Mouse (Mus musculus) T-helper 2 cell (primary cell): ENCODE measurements around the gene Parp8.
"Not testable (repeated sequence)": the region's sequence is repeated elsewhere in the genome, so short reads cannot be mapped to it uniquely, and the experiment has no call there.

Experiments used
- in situ Hi-C: fragments of 300-600 bp; cut with MboI, MseI; formaldehyde crosslinking; loops from one replicate; pipeline ENCODE4 v1.15.1; 2025; ENCODE audit warnings: high pct_unique_total_duplicates

Gene Parp8

DNA sequence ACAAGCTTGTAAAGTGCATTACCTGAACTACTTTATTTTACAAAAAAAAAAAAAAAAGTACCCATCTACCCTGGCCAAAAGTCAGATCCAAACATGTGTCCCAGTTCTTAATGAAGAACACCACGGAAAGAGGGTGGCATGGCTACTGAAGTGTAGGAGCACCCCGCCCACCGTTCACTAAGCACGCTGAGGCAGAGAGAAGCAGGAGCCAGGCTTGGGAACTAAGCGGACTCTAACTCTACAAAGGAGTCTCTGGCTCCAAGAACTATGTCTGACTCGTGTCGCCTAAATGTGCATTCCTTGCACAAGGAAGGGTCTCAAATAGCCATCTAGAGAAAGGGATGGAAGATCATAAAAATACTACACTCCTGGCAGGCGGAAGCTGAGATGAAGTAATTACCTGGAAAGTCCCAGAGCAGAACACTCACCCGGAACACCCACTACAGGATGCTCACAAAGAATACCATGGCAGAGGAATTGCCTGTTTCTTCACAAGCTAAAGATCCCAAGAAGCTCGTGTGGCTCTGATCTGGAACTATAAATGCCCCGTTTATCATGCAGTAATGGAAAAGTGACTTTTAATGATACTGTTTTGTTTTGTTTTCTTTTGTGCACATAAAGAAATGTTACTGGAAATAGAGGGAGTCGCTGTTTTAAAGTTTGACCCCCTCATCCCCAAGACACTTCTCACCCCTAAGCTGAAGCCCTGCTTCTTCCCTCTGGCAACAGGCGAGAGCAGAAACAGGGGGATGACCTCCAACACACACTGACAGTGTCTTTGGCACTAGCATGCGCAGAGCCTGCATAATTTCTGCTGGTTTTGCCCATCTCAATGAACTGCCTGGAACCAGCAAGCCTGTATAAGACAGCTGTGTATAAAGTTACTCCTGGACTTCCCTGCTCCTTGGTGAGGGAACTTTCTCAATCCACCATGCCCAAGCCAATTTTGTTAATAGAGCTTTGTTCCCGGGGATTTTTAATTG, 62.6 kb downstream of the Parp8 start:
- in situ Hi-C loops, result no loop called here

DNA sequence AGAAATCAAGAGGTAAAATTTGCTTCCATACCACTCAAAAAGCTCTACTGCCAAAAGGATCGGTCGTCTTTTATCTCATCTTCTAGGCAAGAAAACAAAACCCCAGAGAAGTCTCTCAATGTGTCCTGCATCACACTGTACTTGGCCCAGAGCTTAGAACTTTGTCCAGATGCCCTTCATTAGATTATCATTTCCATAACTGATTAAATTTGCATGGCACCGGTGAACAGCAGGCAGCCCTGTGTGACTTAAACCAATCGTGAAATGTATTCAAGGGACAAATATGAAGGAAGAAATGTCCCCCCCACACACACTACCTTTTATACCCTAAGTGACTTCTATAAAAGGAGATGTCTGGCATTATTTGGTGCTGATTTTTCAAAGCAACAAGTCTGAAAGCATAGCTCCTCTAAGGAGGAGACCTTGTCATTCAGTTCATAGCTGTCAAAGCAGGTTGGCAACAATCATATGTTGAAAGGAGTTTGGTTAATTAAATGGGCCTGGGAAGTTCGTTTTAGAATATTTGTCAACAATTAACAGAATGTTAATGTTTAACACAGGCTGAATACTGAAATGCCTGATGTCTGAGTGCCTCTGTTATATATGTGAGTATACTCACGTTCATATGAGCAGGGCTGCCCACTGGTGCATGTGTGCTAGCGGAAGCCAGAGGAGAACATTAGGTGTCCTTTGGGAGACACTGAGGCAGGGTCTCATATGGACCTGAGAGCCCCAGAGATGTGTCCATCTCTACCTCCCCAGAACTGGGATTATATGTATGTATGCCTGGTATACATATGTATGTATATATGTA, 66.4 kb downstream of the Parp8 start:
- in situ Hi-C loops, result no loop called here

DNA sequence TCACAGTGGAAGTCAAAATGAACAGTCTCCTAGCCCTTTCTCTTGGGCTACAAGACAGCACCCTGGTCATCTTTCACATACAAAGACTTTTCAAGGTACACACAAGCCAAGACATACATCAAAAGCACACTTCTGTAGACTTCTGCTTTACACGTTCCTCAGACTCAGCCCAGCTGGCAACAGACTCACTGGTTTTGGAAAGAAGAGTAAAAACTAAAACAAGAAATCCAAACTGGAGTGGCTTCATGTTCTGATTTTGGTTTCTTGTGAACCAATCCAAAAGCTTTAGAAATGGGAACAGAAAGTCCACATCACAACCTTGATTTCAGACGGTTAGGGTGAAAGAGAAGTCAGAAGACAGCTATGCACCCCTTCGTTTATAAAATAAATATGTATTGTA, 67.8 kb downstream of the Parp8 start:
- in situ Hi-C loops, result no loop called here

DNA sequence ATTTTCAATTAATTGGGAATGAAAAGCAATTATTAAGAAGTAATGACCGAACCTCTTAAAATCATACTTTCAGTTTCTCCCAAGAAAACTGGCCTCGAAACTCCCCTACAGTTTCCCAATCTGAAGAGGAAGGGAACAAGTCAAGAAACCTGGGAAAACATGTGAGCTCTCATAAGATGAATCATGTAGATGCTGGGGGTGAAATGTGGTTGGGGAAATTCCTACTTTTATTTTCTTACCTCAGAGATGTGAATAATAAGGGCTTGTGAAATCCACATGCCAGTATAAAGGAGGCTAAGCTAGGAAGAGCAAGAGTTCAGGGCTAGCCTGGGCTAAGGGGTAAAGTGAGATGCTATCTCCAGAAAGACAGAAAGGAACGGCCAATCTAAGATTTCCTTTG, 74.0 kb downstream of the Parp8 start:
- in situ Hi-C loops, result no loop called here

DNA sequence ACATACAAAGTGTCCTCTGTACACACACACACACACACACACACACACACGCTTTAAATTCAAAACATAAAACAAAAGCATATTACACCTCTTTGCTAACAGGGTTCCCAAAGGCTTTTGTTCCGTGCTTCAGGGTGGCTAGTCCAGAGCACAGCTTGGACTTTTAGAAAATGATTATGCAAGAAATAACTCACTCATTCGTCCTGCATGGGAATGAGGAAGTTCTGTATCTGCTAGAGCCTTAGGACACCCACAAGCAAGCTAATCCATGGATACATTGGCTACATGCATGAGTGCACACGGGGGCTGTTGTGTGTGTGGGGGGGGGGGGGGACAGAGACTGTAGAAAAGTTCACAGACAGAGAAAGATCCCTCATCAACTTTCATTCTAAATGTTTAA, 75.8 kb downstream of the Parp8 start:
- in situ Hi-C loops, result no loop called here

DNA sequence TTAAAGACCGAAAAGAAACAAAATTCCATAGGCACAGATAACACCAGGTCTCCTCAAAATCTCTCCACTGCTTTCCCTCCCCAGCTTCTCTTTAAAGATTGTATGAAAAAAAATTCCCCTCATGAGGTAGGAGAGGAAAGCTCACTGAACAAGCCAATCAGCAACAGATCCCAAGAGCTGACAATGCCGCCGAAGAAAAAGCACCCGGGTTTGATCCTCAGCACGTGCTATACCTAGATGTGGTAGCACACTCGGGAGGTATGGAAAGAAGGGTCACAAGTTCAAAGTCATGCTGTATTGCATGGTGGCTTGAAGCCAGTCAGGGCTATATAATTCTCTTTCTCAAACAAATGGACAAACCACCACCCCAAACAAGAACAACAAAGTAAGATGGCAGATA, 76.3 kb downstream of the Parp8 start:
- in situ Hi-C loops, result no loop called here

DNA sequence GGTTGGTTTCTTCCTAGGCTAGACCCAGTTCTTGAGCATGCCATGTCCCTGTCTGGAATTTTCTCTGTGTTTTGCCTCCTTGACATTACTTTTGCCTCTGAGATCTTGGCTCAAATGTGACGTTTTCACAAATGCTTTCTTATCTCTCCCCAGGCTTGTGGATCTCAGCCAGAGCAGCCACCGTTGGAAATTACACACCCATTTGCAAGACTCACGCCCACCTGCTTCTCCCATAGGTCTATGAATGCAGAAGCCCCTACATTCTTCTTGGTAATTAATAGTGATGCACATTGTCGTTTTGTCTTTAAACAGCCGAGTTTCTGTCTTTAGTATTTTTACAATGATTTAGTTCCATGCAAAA, 77.1 kb downstream of the Parp8 start:
- in situ Hi-C loops, result no loop called here

DNA sequence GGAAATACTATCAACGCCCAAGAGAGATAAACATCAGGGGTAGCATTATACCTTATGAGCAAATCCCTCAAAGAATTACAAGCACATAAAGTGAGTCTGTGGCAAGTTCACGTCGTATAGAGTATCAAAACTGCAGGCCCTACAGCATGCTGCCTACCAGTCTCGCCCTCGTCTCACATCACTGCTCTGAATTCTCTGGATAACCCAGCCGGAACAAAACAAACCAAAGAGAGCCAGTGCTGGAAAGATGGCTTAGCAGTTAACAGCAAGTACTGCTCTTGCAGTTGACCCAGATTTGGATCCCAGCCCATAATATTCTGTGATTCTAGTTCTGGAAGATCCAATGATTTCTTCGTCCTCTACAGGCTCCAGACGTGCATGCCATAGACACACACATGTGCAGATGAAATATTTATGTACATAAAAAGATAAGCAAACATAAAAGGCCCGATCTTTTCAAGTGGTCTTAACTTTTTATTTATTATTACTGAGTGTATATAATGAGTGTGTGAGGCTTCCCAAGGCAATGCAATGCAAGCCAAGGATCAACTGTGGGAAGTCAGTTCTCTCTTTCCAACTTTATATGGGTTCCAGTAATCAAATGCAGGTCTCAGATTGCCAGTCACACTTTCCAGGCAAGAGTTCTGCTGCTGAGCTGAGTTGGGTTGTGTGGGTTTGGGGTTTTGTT, 77.6 kb downstream of the Parp8 start:
- in situ Hi-C loops, result no loop called here

DNA sequence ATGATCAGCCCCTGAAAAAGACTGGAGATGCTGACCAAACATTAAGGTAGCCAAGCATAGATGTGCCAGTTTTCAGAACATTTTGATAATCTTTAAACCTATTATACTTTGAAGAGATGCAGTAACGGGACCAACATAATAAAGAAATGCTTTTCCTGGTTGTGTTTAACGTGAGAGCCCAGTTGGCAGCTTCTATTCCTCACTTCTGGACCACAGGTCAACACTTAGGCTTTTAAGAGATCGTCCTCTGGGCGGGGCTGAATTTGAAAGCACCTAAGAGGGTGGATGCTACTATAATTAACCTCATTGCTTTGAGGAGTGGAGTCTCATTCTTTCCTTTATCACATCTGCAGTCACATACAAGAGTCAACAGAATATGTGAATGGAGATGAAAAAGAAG, 78.8 kb downstream of the Parp8 start:
- in situ Hi-C loops, result no loop called here

DNA sequence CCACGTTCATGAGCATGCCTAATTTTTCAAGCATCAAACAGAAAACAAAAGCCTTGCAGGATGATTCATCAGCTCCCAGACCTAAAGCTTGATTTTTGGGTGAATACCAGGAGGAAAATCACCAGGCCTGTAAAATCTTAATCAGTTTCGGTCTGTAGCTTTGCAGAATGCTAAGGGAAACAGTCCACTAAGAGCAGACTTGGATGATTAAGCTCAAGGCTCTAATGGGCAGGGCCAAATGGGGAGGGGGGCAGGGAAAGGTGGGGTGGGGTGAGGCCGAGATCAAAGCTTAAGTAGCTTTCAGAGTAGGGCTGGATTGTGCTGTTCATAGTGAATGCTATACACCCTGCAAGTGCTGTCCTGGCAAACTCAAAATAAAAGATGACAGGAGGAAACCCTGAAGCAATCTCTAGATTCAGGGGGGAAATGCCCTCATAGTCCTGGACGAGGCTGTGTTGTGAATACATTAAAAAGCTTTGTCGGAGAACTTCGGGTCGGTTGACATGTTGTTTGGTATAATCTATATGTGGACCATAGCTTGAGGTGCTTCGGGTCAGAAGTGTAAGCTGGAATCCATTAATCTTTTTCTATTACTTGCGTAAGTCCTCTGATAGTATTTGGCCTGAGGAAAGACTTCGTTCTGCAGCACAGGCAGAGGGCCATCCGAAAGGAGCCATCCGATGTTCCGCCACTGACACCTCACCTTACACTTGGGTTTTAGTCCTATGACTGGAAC, 83.9 kb downstream of the Parp8 start:
- in situ Hi-C loops, result no loop called here

DNA sequence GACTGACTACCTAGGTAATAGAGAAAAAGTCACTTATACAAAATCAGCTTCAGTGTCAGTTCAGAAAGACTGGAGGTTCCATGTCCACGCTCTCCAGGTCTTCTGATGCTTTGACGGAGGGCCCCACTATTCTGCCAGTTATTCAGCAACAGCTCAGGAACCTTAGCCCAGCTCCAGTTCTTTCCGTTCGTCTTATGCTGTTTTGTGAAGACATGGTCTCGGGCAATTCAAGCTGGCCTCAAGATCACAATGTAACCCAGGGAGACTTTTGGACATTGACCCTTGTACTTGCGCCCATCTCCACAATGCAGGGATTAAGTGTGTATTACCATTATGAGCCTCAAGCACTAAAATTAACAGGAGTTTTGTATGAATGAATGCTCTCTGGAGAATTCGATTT, 84.6 kb downstream of the Parp8 start:
- in situ Hi-C loops, result no loop called here

DNA sequence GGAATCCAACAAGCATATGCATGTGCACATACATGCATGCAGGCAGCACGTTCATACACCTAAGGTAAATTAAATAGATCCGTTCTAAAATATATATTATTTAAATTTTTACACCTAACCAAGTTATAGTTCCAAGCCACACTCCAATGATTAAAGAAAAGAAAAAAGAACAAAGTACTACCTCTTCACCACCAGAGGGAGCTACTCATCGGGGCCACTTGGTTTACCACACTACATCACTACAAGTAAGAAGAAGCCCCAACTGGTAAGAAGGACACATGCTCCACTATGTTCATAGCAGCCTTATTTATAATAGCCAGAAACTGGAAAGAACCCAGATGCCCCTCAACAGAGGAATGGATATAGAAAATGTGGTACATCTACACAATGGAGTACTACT, 88.3 kb downstream of the Parp8 start:
- in situ Hi-C loops, result not testable (repeated sequence)

DNA sequence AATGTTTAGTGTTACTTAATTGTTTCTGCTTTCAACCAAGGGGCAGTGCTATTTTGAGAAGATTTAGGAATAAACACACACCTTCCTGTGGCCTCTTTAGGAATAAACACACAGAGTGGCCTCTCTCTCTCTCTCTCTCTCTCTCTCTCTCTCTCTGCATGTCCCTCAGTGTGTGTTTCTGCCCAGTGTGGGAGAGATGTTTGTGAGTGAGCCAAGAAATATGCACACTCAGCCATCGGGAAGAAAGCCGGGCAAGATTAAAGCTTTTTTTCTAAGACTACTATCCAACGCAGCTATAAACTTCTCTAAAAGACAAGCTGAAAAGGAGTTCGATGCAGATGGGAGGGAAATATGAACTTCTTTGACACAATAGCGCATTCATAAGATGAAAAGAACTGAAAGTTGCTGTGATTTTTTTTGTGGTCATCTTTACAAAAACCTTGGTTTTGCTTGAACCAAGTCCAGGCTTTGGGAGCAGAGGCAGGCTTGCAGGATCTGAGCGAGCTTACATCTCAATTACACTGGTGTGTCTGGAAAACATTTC, 107.9 kb downstream of the Parp8 start:
- in situ Hi-C loops, result no loop called here

DNA sequence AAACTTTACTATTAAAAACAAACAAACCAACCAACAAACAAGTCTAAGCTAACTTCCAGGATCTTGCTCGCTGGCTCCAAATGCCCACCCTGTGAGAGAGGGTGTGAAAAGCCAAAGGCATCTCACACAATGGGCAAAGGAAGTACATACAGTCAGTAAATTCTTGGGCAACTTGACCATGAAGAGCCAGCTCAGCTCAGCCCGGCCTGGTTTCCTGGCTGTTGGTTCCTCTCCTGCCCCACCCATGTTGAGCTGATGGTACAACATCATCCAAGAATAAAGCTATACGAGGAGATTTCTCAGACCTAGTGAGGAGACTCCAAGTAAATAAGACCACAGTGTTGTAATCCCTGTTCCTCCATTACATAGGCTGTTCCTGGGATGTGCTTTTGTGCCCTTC, 117.1 kb downstream of the Parp8 start:
- in situ Hi-C loops, result no loop called here

DNA sequence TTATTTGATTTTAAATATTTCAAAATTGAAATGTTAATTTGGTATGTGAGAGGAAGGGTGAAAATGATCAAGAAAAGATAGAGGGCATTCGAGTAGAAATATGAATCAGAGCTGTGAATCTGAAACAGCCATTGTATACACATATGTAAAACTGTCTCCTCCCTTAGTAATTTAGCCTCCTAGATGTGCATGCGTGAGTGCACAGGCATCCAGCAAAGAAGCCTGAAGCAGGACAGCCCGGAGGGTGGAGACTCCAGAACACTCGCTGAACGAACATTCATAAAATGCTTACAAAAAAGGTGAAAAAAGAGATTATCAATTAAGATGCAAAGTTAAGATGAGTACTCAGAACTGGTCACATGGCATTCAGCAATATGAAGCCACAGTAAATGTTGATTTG, 121.9 kb downstream of the Parp8 start:
- in situ Hi-C loops, result no loop called here

DNA sequence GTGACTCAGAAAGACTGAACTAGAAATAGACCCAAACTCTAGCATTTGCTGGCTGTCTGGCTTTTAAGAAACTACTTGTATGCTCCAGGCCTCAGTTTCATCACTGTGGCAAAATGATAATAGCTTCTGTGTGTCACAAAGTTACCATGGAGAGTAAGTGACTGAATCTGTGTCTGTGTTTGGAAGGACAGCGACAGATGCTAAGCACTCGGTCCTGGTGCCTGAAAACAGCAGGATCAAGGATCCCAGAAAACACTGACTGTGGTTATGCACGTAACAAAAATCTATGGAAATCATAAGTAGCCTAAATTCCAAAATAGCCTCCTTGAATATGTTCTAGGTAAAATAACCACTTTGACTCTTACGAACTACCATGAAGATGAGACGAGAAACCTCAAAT, 126.9 kb downstream of the Parp8 start:
- in situ Hi-C loops, result no loop called here

DNA sequence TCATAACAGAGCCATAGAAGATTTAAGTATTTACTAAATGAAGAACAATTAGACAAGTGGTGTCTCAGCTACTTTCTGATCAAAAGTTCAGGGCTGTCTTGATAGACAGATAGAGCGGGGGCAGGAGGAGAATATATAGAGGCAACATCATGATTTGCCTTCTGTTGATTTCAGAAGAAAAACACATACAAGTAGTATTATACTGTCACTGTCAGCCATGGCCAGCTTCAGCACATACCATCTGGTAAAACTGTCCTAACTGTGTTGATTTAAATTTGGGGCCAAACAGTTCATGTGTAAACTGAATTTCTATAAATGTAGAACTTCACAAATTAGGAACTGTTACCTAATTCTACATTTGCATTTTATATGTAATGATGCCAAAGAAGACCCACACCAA, 127.6 kb downstream of the Parp8 start:
- in situ Hi-C loops, result no loop called here

DNA sequence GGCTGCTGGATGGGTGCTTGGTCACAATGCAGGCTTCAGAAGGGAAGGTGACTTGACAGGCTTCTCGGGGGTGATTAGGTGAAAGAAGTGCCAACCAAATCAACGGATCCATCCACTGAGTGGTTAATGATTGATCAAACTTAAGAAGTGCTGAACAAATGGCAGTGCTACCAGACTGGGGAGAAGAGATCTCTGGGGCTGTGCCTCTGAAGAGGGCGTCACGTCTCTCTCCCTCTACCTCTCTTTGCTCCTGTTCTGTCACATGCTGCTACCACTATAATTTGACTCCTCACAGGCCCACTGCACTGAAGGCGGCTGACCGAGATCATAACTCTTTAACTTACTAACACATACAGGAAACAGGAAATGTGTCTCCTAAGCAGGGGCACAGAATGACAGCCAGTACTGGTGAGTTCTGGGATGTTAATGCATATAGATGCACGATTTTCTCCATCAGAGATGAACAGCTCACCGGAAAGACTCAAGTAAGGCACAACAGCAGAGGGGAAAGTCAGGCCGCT, 140.9 kb downstream of the Parp8 start:
- in situ Hi-C loops, result no loop called here

DNA sequence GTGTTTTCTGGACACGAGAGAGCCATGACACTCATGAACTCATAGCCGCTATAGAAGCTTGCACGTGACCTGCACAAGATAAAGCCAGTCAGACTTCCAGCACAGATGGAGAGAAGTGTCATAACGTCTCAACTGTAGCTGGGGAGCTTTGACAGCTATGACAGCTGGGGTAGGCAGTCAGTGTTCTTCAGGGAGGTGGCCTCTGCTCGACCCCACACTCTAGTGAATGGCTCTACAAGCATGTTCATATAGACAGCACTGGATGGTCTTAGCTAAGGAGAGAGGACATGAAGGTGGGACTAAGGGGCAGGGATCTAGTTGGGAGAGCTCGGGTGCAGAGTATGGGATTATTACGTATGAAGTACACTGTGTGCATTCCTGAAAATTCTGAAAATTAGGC, 143.1 kb downstream of the Parp8 start:
- in situ Hi-C loops, result no loop called here

DNA sequence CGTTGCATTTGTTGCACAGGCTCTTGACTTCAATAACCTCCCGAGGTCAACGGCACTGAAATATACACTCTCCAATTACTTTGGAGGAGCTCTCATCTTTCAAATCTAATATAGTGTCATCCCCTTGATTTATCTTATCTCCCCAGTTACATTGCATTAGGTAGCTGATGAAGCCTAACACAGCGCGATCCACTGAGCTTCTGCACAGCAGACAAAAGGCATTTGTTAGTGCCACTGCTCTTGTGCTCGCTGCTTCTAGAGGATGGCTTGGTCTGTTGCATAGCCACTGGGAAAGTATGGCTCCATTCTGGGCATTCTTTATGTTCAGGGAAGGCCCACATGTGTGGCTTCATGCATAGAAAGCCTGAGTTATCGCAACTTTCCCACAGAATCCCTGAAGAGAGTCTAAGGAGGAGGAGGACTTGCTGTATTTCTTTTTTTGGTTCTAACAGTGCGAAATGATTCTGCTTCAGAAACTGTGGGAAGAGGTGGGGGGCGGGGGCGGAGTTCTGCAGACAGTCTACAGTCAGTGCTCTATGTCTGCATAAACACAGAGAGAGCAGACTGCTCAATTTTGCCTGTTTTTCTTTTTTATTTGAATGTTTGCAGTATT, 145.7 kb downstream of the Parp8 start:
- in situ Hi-C loops, result no loop called here

DNA sequence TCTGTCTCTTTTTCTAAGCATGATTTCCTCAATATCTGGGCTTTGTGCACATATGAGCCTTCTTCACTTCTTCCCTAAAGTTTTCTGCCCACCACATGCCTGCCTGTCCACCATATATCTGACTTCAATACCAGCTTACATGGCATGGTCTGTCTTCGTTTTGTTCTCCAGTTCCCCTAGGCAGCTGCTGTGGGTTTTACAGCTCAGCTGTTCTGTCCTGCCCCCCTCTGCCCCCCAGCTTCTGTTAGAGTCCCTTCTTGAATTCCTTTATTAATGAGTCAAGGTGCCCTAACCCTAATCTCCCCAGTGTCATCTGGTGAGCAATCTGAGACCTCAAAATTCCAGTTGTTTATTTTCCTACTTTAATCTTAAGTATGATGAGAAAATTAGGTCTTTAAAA, 155.1 kb downstream of the Parp8 start:
- in situ Hi-C loops, result no loop called here
